Mouse (Mus musculus): ENCODE results near the gene Tspan31. TPM values are rescaled to one million over a fixed set of nuclear protein-coding genes. Genes with fewer than 3 reads are reported as not detected.

Gene Tspan31
- total and polyA plus RNA-seq, 3 experiments = 79.9 to 148 (median 85.9) TPM

GRCm38 (mm10) chr10:127061513-127061912 lies 8.6 kb downstream of the Tspan31 start:
- Histone ChIP-seq H3K79me2 (replicated peaks; ENCODE audit: control insufficient read depth, extremely low read depth, insufficient read depth, poor library complexity, severe bottlenecking) (peaks cover 18% of the 10 kb centered on the region), H3K9me3 (replicated peaks; ENCODE audit: low read length) (no peaks in the 10 kb centered on the region), H3K36me3 (replicated peaks in 1 of 2; ENCODE audit: control insufficient read depth in 1 of 2, insufficient read depth in 1 of 2, low read length in 1 of 2) (peaks cover 26 to 29% of the 10 kb centered on the region in 2 experiments), H3K4me1 (ENCODE audit: control insufficient read depth in 1 of 2, insufficient read depth in 2 of 2) (peaks cover 10 to 40% of the 10 kb centered on the region in 2 experiments), H3K27ac (ENCODE audit: insufficient read depth, low read depth) (no peak overlapping the region), H3K9ac (ENCODE audit: insufficient read depth, low read depth) (no peak overlapping the region), H3K4me3 (replicated peaks in 1 of 3; ENCODE audit: low read depth in 2 of 3, low read length in 2 of 3, poor library complexity in 1 of 3) (no peak overlapping the region), H3K27me3 (replicated peaks) (peaks cover 37% of the 10 kb centered on the region), H3K4me2 (ENCODE audit: insufficient read depth, low read depth, poor library complexity, severe bottlenecking) (no peak overlapping the region)
- in situ Hi-C loops (cut with MboI; ENCODE audit: low pct_ligation_motif_present, low pct_unique_long_range_greater_than_20kb, low sequenced_read_pairs) (no loop called here), dilution Hi-C loops (cut with MboI; ENCODE audit: extremely low pct_ligation_motif_present, extremely low pct_unique_long_range_greater_than_20kb, low sequenced_read_pairs) (no loop called here)
- no peak for TF ChIP-seq GABPA (IDR thresholded peaks at IDR 0.05; ENCODE audit: insufficient replicate concordance, low read depth, low read length)
- no peak for TF ChIP-seq TBP (conservative IDR thresholded peaks at IDR 0.05; ENCODE audit: low read depth, low read length)
- no peak for TF ChIP-seq SIN3A (IDR thresholded peaks at IDR 0.05; ENCODE audit: low read length)
- no peak for TF ChIP-seq ELF1 (IDR thresholded peaks at IDR 0.05; ENCODE audit: low read depth, low read length)
- no peak for TF ChIP-seq MEF2A (IDR thresholded peaks at IDR 0.05; ENCODE audit: borderline replicate concordance, low read depth, low read length)
- no peak for TF ChIP-seq ZKSCAN1 (IDR thresholded peaks at IDR 0.05; ENCODE audit: borderline replicate concordance, low read depth, low read length)
- TF ChIP-seq HCFC1 (IDR thresholded peaks at IDR 0.05; ENCODE audit: low read depth, low read length) = no peak
- no peak for TF ChIP-seq KAT2A (IDR thresholded peaks at IDR 0.05; ENCODE audit: insufficient replicate concordance, low read length)
- TF ChIP-seq CTCF (conservative IDR thresholded peaks at IDR 0.05 in 1 of 2, IDR thresholded peaks at IDR 0.05 in 1 of 2; ENCODE audit: low read depth in 2 of 2, low read length in 2 of 2) = no peak
- no peak for TF ChIP-seq ETS1 (conservative IDR thresholded peaks at IDR 0.05; ENCODE audit: low read depth, low read length)
- TF ChIP-seq USF1 (IDR thresholded peaks at IDR 0.05; ENCODE audit: low read depth, low read length) = no peak
- DNase-seq (ENCODE audit: extremely low read depth) = no peak

GRCm38 (mm10) chr10:127061085-127061484 lies 9.0 kb downstream of the Tspan31 start:
- in situ Hi-C loops (cut with MboI; ENCODE audit: low pct_ligation_motif_present, low pct_unique_long_range_greater_than_20kb, low sequenced_read_pairs) = no loop called here
- H3K4me3 ChIP-seq (replicated peaks in 1 of 3; ENCODE audit: low read depth in 2 of 3, low read length in 2 of 3, poor library complexity in 1 of 3) = no peak overlapping the region
- H3K79me2 ChIP-seq (replicated peaks; ENCODE audit: control insufficient read depth, extremely low read depth, insufficient read depth, poor library complexity, severe bottlenecking) = peaks cover 16% of the 10 kb centered on the region
- peaks cover 37% of the 10 kb centered on the region for H3K27me3 ChIP-seq (replicated peaks)
- dilution Hi-C loops (cut with MboI; ENCODE audit: extremely low pct_ligation_motif_present, extremely low pct_unique_long_range_greater_than_20kb, low sequenced_read_pairs) = no loop called here
- H3K36me3 ChIP-seq (replicated peaks in 1 of 2; ENCODE audit: control insufficient read depth in 1 of 2, insufficient read depth in 1 of 2, low read length in 1 of 2) = peaks cover 27 to 30% of the 10 kb centered on the region in 2 experiments
- no peak for DNase-seq (ENCODE audit: extremely low read depth)
- TF ChIP-seq ELF1 (IDR thresholded peaks at IDR 0.05; ENCODE audit: low read depth, low read length) (no peak), RCOR1 (conservative IDR thresholded peaks at IDR 0.05; ENCODE audit: low read depth, low read length) (no peak)
- H3K9me3 ChIP-seq (replicated peaks; ENCODE audit: low read length) = no peaks in the 10 kb centered on the region
- peaks cover 14 to 42% of the 10 kb centered on the region in 2 experiments for H3K4me1 ChIP-seq (ENCODE audit: control insufficient read depth in 1 of 2, insufficient read depth in 2 of 2)
- H3K4me2 ChIP-seq (ENCODE audit: insufficient read depth, low read depth, poor library complexity, severe bottlenecking) = no peak overlapping the region
- H3K27ac ChIP-seq (ENCODE audit: insufficient read depth, low read depth) = no peak overlapping the region
- no peak overlapping the region for H3K9ac ChIP-seq (ENCODE audit: insufficient read depth, low read depth)

Data from CH12.LX (cell line).